Mouse (Mus musculus) erythroblast, embryonic 14.5 days (primary cell): Measurements from ENCODE around the gene Sass6.

Experiments used
- GATA1 ChIP-seq: IDR thresholded peaks from 2 replicates; pipeline ENCODE4 v1.6.1; 2012; ENCODE audit warnings: low read length, inconsistent platforms, mixed read lengths
- TAL1 ChIP-seq: IDR thresholded peaks from 3 replicates; pipeline ENCODE4 v1.6.1; 2012; ENCODE audit warnings: low read length, inconsistent platforms, mixed read lengths

DNA sequence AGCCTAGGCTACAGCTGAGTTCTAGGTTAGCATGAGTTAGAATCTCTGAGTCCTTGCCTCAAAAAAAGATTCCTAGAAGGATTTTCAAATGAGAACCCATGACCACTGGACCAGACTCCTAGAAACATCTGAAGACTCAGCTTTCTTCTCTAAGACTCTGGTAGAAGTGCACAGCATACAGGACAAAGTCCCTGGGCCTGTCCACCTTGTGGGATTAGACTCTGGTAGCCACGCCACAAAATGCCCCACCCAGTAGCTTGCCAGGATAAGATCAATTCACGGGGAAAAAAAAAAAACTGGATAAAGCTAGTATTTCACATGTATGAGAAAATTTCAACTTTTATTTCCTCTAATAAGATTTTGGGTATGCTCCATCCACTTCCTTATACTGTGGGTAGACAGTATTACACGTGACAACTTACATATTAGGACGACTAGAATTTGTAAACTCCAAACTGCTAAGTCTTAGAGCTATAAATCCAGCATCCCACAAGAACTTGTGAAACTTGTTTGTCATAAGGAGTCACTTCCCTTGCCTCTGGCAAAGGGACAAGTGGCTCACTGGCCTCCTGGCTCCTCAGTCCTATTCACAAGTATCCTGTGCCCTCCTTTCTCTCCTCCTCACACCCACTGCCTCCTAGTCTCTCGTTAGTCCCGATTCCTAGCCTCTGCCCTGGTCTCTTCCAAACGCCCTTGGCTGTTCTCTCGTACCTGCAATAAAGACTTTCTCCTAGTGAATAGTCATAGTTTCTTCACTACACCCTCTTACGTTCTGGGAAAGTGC is 43.1 kb downstream of the Sass6 start:
- TF ChIP-seq TAL1 (no peak), GATA1 (no peak)
